Mouse (Mus musculus) lung, adult 2 months (tissue): ENCODE results near the gene Gm3139. TPM values are rescaled to one million over a fixed set of nuclear protein-coding genes. Genes with fewer than 3 reads are reported as not detected.
"Not testable (repeated sequence)": the region's sequence is repeated elsewhere in the genome, so short reads cannot be mapped to it uniquely, and the experiment has no call there.

Experiments used
- DNase-seq: peaks from one replicate; pipeline ENCODE4 v3.0.0; 2022
- H3K4me1 ChIP-seq: fragments of 200-500 bp; 2 replicates; pipeline ENCODE4 v1.6.1; 2011; ENCODE audit warnings: low read length; ENCODE audit not compliant: control insufficient read depth, insufficient read depth
- H3K4me3 ChIP-seq: fragments of 200-500 bp; replicated peaks from 2 replicates; pipeline ENCODE3; 2011; ENCODE audit warnings: low read depth, mild to moderate bottlenecking, control low read depth, low read length; ENCODE audit errors: extremely low read depth
- WGBS: fragments of 180-500 bp; shearing (Covaris S2); methylation state at CpG from one replicate; pipeline ENCODE4 v1.1.7; 2018; 5-methylcytosine and 5-hydroxymethylcytosine counted together
- polyA plus RNA-seq: library from polyadenylated mRNA; depleted of rRNA; stranded (reverse); fragments of >200 nt; gene quantifications from 2 replicates; pipeline ENCODE4 v1.2.3, GENCODE M21; 2012; rRNA removed

Gm3139 gene
- not detected in 2 replicates for polyA plus RNA-seq

- H3K4me3 ChIP-seq, H3K4me1 ChIP-seq, DNase-seq: not testable (repeated sequence)
- no CpG with 5 or more reads among the region's 2 CpGs for WGBS
Measured at GRCm38 (mm10) chr5:94525987-94526386, at the start of gene Gm3139. TSS of gene Gm3139 (plus strand) at chr5:94526287.

Other genes starting within 250 kb of the Gm3139 start
- gene A430089I19Rik, start 219.5 kb upstream of the Gm3139 start, polyA plus RNA-seq: not detected in 2 replicates
- gene Gm6502, start 211.9 kb upstream of the Gm3139 start, polyA plus RNA-seq: not detected in 2 replicates
- gene AA792892, start 186.5 kb upstream of the Gm3139 start, polyA plus RNA-seq: not detected in 2 replicates
- not detected in 2 replicates for gene Gm7682, start 80.5 kb upstream of the Gm3139 start, polyA plus RNA-seq
- gene Gm3147, start 90.1 kb downstream of the Gm3139 start, polyA plus RNA-seq: not detected in 2 replicates
- not detected in 2 replicates for gene Gm6509, start 97.7 kb downstream of the Gm3139 start, polyA plus RNA-seq
- gene Gm6205, start 122.1 kb downstream of the Gm3139 start, polyA plus RNA-seq: not detected in 2 replicates